Mouse (Mus musculus): ENCODE data around the gene Hdgfl3.

GRCm38 (mm10) chr7:81950499-81950898 is 16.2 kb upstream of the Hdgfl3 start:
- TF ChIP-seq CTCF (IDR thresholded peaks at IDR 0.05; ENCODE audit: control insufficient read depth, insufficient read depth, low read length) (no peak), POLR2A (IDR thresholded peaks at IDR 0.05; ENCODE audit: borderline replicate concordance, control insufficient read depth, low read depth, low read length) (no peak)

All from bone marrow, adult 2 months (tissue).